Mouse (Mus musculus) thymus, adult 2 months (tissue): ENCODE measurements around the gene Gtpbp4.

ENCODE experiments used
- CTCF ChIP-seq: fragments of 200-500 bp; IDR thresholded peaks from 2 replicates; pipeline ENCODE4 v1.5.1; 2012; ENCODE audit warnings: mild to moderate bottlenecking, control low read depth, low read length, moderate library complexity, borderline replicate concordance; ENCODE audit not compliant: control insufficient read depth, poor library complexity, insufficient read depth; ENCODE audit errors: extremely low read depth
- POLR2A ChIP-seq: fragments of 200-500 bp; IDR thresholded peaks from 2 replicates; pipeline ENCODE4 v1.6.1; 2012; ENCODE audit warnings: mild to moderate bottlenecking, low read length, control low read depth, moderate library complexity; ENCODE audit not compliant: control insufficient read depth, poor library complexity, insufficient read depth; ENCODE audit errors: extremely low read depth

- TF ChIP-seq CTCF (no peak), POLR2A (no peak)
Measured at GRCm38 (mm10) chr13:8995159-8995989, 509 bp downstream of the Gtpbp4 start.
